Mouse (Mus musculus) adrenal gland, postnatal 0 days (tissue): ENCODE measurements around the gene Hist2h2be. TPM values are rescaled to one million over a fixed set of nuclear protein-coding genes. Genes with fewer than 3 reads are reported as not detected.

Experiments used
- polyA plus RNA-seq: library from polyadenylated mRNA; unstranded; fragments of >200 nt; fragmentation: Nextera tagmentation; extraction: Ambion mirVana; gene quantifications from 2 replicates; pipeline ENCODE4 v1.2.1, GENCODE M21; 2015

Gene Hist2h2be
- polyA plus RNA-seq = 3.7 and 6.3 TPM in 2 replicates

DNA sequence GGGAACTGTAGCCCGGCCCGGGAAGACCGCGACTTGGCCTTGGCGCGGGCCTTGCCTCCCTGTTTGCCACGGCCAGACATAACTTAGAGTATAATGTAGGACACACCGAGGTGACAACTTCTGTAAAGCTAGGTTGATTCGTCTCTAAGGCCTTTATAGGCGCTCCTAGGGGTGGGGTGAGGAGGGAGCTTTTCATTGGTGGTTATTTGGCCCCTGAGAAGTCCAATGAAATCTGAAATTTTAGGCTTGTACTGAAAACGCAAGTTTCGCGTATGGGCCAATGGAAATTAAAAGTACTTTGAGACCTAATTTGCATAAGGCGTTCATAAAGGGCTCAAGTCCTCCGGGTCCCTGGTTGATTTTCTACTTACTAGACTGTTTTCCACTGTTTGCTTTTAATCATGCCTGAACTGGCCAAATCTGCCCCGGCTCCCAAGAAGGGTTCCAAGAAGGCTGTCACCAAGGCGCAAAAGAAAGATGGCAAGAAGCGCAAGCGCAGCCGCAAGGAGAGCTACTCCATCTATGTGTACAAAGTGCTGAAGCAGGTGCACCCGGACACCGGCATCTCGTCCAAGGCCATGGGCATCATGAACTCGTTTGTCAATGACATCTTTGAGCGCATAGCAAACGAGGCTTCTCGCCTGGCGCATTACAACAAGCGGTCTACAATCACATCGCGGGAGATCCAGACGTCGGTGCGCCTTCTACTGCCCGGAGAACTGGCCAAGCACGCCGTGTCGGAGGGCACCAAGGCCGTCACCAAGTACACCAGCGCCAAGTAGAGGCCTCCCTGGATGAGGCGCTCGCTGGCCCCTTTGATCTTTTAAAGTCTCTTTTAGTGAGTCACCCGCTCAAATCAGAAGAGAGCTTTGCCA, at the start of gene Hist2h2be, which contains the start of gene Hist2h2ac:
TSS of gene Hist2h2be (plus strand) at position 355 of the 875 bp plus-strand sequence.
TSS of gene Hist2h2ac (minus strand) at position 116 of the 875 bp plus-strand sequence.

DNA sequence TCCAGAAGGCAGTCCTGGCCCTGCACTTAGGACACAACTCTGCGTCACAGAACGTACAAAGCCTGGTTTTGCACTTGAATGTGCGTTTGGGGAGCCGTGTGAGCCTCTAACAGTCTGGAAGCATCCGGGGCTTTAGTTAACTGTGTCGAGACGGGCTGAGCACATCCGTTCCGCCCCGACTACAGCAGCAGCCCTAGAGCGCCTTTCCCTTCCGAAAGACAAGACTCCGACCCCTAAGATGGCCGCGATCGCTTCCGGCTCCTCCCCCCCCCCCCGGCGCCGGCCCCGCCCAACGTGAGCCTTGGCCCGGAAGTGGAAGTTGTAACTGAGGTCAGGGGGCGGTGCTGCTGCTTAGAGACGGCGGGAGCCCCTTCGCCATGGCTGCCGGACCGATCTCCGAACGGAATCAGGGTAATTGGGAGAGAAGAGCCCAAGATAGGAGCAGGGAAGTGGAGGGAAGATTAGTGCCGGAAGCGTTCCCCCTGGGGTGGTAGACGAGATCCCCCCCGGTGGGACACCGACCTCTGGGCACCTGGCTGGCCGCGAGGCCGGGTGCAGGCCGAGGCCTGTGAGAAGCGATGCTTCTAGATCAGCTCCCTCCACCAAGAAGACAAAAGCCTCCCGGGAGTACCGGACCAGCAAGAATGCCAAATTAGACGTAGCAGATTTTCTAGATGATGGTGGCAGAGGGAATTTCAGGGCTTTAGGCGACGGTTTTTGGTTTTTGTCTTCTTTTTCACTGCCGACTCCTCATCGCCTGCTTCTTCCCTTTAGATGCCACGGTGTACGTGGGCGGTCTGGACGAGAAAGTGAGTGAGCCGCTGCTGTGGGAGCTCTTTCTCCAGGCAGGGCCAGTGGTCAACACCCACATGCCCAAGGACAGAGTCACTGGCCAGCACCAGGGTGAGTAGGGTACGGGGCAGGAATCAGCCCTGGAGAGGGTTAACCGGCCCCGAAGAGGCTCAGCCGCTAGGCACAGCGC, 48.4 kb upstream of the Hist2h2be start, which contains the start of gene Sf3b4:
TSS of gene Sf3b4 (plus strand) at position 136 of the 982 bp plus-strand sequence.

DNA sequence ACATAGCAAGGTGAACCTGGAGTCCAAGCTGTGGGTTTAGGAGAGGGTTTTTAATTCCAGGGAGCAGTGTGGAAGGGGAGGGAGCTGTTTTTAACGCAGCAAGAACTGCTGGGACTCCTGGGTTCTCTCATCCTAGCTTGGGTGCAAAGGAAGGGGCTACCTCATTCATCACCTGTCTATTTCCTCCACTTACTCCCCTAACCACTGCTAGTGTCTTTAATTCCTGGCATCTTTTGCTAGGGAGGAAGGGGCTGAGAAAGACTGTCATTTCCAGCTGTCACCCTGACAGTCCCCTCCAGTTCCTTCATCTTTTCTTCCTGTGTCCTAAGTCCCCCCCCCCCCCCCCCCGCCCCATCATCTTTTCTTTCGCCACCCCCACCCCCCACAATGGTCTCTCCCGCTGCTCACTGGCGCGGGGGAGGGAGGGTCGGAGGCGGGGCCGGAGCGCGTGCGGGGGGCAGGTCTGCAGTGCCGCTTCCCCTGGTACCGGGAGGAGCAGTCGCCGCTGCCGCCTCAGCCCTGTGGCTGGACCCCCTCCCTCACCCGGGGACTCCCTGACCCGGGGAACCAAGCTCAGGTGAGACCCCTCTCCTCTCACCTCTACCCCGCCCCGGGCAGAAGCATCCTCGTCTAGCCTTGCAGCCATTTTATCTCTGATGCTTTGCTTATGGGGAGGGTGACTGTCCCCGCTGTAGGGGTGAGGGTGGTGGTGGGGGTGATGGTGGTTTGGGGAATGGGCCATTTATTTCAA, 40.0 kb upstream of the Hist2h2be start, which contains the start of gene Sv2a:
TSS of gene Sv2a (plus strand) at position 425 of the 751 bp plus-strand sequence.

DNA sequence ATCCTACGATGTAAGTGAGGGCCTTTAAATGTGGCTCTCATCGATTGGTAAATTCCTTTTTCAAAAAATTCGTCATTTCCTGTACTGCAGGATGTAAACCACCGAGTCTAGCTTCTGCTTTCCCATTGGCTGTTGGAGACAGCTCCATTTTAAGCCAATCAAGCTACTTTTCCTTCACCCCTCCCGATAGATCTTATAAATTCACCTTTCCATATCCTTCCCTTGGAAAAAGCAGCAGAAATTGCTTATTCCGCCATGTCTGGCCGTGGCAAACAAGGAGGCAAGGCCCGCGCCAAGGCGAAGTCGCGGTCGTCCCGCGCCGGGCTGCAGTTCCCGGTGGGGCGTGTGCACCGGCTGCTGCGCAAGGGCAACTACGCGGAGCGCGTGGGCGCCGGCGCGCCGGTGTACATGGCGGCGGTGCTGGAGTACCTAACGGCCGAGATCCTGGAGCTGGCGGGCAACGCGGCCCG, 1.2 kb upstream of the Hist2h2be start, which contains the start of the genes Bola1 and Hist2h2ab:
TSS of gene Bola1 (minus strand) at position 49 of the 470 bp plus-strand sequence.
TSS of gene Hist2h2ab (plus strand) at position 205 of the 470 bp plus-strand sequence.

DNA sequence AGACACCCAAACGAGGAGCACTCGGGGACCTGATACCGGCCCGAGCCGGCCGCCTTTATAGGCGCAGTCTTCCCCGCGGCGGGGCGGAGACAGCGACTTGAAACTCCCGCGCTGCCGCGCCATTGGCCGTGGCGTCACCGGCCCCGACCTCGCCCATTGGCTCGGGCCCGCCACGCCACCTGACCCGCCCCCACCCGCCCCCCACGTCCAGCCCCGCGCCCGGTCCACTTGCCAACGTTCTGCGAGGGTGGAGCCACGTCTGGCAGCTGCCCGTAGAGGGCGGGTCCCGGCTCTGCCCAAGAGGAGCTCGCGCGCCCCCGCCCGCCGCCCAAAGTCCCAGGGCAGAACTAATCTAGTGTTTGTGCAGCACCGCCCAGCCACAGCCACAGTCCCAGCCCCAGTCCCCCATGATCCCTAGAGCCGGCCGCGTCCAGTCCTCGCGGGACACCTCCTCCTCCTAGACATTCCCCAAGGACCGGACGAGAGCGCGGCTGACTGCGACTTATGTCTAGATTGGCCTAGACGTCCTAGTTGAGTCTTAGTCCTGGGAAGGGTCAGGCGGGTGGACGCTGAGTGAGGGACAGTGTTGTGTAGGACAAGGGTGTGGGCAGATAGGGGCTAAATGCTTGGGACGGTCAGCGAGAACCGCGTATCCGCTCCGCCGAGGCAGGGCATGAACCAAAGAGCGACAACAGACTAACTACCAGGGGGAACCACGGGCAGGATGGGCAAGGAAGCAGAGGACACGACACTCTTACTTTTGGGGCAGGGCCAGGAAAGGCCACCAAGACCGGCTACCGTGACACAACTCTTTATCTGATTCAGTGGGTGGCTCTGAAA, 18.3 kb downstream of the Hist2h2be start, which contains the start of gene Hist2h3c2:
TSS of gene Hist2h3c2 (minus strand) at position 174 of the 840 bp plus-strand sequence.

DNA sequence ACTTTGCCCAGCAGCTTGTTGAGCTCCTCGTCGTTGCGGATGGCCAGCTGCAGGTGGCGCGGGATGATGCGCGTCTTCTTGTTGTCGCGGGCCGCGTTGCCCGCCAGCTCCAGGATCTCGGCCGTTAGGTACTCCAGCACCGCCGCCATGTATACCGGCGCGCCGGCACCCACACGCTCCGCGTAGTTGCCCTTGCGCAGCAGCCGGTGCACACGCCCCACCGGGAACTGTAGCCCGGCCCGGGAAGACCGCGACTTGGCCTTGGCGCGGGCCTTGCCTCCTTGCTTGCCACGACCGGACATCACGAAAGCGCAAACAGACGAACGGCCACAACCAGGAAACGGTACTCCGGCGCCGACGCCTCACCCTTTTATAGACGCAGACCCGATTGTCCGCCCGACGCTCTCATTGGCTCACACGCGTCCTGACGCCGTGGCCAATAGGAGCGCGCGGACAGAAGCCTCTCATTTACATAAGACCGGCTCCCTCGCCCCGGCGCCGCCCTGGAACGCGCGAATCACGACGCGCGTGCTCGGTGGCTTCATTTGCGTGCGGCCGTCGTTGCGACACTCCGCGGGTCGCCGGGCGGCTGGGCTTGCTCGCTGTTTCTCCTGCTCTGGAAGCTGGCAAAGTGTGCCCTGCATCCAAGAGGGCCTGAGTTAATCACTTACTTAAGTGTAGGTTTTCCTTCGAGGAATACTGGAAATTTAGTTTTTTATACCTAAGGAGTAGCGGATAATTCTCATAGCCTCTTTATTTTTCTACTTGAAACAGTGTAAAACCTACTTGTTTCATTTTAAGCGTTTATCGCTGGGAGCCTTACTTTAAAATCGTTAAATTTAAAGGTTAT, 19.3 kb downstream of the Hist2h2be start, which contains the start of gene Hist2h2aa2:
TSS of gene Hist2h2aa2 (minus strand) at position 328 of the 850 bp plus-strand sequence.

DNA sequence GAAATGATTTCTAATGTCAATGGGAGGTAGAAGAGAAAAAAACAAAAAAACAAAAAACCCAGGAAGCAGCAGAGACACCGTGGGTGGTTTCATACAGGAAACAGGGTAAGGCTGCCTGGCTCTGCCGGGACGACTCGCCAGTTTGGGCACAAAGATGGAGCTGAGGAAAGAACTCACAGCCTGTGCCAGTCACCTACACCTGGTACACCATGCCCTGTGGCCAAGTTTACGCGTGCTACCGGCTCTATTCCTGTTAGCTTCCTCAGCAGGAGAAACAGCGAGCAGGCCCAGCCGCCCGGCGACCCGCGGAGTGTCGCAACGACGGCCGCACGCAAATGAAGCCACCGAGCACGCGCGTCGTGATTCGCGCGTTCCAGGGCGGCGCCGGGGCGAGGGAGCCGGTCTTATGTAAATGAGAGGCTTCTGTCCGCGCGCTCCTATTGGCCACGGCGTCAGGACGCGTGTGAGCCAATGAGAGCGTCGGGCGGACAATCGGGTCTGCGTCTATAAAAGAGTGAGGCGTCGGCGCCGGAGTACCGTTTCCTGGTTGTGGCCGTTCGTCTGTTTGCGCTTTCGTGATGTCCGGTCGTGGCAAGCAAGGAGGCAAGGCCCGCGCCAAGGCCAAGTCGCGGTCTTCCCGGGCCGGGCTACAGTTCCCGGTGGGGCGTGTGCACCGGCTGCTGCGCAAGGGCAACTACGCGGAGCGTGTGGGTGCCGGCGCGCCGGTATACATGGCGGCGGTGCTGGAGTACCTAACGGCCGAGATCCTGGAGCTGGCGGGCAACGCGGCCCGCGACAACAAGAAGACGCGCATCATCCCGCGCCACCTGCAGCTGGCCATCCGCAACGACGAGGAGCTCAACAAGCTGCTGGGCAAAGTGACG, 24.3 kb downstream of the Hist2h2be start, which contains the start of gene Hist2h2aa1:
TSS of gene Hist2h2aa1 (plus strand) at position 495 of the 884 bp plus-strand sequence.

DNA sequence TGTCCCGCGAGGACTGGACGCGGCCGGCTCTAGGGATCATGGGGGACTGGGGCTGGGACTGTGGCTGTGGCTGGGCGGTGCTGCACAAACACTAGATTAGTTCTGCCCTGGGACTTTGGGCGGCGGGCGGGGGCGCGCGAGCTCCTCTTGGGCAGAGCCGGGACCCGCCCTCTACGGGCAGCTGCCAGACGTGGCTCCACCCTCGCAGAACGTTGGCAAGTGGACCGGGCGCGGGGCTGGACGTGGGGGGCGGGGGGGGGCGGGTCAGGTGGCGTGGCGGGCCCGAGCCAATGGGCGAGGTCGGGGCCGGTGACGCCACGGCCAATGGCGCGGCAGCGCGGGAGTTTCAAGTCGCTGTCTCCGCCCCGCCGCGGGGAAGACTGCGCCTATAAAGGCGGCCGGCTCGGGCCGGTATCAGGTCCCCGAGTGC, 25.5 kb downstream of the Hist2h2be start, which contains the start of gene Hist2h3c1:
TSS of gene Hist2h3c1 (plus strand) at position 259 of the 430 bp plus-strand sequence.

DNA sequence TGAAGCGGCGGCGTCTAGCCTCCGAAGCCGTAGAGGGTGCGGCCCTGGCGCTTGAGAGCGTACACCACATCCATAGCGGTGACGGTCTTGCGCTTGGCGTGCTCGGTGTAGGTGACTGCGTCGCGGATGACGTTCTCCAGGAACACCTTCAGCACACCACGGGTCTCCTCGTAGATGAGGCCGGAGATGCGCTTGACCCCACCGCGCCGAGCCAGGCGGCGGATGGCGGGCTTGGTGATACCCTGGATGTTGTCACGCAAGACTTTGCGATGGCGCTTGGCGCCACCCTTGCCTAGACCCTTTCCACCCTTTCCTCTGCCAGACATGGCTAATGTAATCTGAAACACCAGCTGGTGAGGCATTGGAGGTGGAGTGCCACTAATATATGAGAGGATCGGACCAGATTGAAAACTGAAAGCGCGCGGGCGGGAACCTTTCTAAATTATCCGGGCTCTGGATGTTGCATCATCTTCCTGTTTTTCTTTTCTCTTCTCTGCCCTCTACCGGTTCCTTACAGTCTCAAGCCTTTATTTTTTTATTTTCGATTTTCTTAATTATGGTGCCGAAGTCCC, 42.1 kb downstream of the Hist2h2be start, which contains the start of gene Hist2h4:
TSS of gene Hist2h4 (minus strand) at position 333 of the 572 bp plus-strand sequence.

DNA sequence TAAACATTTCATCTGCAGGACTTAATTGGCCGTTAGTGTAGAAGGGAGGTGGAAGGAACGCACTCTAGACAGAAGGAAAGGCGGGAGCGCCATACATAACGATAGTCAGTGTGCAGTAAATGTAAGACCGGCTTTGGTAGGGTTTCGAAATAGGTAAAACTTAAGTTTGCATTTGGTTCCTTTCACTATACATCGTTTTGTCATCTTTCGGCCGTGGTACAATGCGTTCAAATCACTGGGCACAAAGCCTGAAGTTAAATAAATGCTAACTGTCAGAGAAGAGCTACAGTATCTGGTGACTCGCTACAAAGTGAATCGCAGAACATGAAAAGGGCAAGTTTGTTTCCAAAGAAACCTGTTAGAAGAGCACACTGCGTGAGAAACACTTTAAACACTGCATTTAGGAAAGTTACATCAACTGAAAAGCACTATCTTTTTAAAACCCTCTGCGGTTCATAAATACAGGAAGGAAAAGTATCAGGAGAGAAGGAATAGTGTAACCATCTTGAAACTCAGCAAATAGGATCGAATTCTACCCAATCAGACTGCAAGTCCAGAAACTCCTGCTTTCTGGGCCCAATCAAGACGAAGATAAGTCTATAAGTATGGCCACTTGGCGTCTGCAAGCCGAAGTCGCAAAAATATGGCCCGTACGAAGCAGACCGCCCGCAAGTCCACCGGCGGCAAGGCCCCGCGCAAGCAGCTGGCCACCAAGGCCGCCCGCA, 47.3 kb downstream of the Hist2h2be start, which contains the start of gene Hist2h3b:
TSS of gene Hist2h3b (plus strand) at position 604 of the 725 bp plus-strand sequence.

DNA sequence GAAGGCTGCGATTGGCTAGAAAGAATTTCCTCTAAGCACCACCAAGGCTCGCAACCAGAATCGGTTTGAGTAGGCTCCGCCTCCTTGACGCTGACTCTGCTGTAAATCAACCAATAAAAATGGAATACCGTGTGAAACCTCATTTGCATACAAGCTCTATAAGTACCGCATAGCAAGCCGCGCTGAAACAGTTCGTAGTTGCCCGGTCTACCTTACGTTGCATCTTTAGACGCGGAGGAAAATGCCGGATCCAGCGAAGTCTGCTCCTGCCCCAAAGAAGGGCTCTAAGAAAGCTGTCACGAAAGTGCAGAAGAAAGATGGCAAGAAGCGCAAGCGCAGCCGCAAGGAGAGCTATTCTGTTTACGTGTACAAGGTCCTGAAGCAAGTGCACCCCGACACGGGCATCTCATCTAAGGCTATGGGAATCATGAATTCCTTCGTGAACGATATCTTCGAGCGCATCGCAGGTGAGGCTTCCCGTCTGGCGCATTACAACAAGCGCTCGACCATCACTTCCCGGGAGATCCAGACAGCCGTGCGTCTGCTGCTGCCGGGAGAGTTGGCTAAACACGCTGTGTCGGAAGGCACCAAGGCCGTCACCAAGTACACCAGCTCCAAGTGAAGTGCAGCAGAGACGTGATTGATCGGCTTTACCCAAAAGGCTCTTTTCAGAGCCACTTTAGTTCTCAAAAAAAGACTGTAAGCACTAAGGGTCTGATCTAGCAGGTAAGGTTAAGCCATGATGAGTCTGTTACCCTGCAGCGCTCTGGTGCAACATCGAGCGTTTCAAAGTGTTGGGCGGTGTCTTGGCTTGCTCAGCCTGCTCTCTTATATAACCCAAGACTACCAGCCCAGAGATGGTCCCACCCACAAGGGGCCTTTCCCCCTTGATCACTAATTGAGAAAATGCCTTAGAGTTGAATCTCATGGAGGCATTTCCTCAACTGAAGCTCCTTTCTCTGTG, 48.9 kb downstream of the Hist2h2be start, which contains the start of gene Hist2h2bb:
TSS of gene Hist2h2bb (plus strand) at position 242 of the 964 bp plus-strand sequence.

